Mouse (Mus musculus) erythroblast, adult 5-6 weeks (primary cell): ENCODE results near the gene Ralgapa1. TPM values are rescaled to one million over a fixed set of nuclear protein-coding genes. Genes with fewer than 3 reads are reported as not detected.
"Not testable (repeated sequence)": the region's sequence is repeated elsewhere in the genome, so short reads cannot be mapped to it uniquely, and the experiment has no call there.

ENCODE experiments used
- ATAC-seq: replicated peaks from 2 replicates; pipeline ENCODE4 v1.8.0; 2016; ENCODE audit warnings: moderate number of reproducible peaks, mild to moderate bottlenecking, moderate TSS enrichment, inconsistent platforms; ENCODE audit not compliant: poor library complexity, low FRiP score, severe bottlenecking
- total RNA-seq, 2 experiments: library from RNA; stranded (forward) in 1 of 2; stranded (reverse) in 1 of 2; fragments of 150-400 nt in 1 of 2; fragments of 200-764, 138-1000 nt in 1 of 2; gene quantifications; 2 replicates each; pipeline versions ENCODE4 v1.2.3 to v1.2.4; 2015 to 2017; ENCODE audit warnings: low replicate concordance in 2 of 2

The Ralgapa1 gene
- total RNA-seq, 2 experiments from 2014 or later, result 9.6 to 25.2 TPM

GRCm38 (mm10) chr12:55559184-55559855 lies 261.6 kb downstream of the Ralgapa1 start:
- ATAC-seq, result no peak

DNA sequence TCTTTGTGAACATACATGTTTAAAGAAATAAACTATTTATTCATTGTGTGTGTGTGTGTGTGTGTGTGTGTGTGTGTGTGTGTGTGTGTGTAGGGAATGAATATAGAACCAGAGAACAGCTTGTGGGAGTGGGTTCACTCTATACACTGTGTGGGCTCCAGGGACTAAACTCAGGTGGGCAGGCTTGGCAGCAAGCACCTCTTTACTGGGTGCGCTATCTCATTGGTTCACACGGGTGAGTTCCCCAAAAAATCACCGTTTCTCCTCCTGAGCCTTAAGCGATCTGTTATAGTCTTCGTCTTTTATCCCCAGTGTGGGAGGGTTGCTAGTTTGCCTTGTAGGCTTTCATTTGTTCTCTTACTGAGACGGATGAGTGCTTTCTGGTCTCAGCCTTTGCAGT lies 263.1 kb downstream of the Ralgapa1 start:
- ATAC-seq, result no peak

GRCm38 (mm10) chr12:55554901-55555300 lies 266.1 kb downstream of the Ralgapa1 start:
- ATAC-seq, result not testable (repeated sequence)

Other genes with a start within 250 kb of the Ralgapa1 start
- gene Insm2, start 221.7 kb downstream of the Ralgapa1 start, total RNA-seq (2015; ENCODE audit: low replicate concordance), result not detected in 2 replicates
- gene Insm2, start 221.7 kb downstream of the Ralgapa1 start, total RNA-seq (2017; ENCODE audit: low replicate concordance), result not detected in 2 replicates
- gene Brms1l, start 15.2 kb upstream of the Ralgapa1 start, total RNA-seq (2015; ENCODE audit: low replicate concordance), result 7.7 and 11.0 TPM in 2 replicates
- 4.3 and 14.5 TPM in 2 replicates for gene Brms1l, start 15.2 kb upstream of the Ralgapa1 start, total RNA-seq (2017; ENCODE audit: low replicate concordance)